Mouse (Mus musculus) erythroblast, embryonic 14.5 days (primary cell): Measurements from ENCODE around the gene Gk. TPM values are rescaled to one million over a fixed set of nuclear protein-coding genes. Genes with fewer than 3 reads are reported as not detected.

Experiments used
- H3K27me3 ChIP-seq: 2 replicates; pipeline ENCODE4 v1.6.1; 2012; ENCODE audit warnings: inconsistent platforms; ENCODE audit not compliant: control insufficient read depth
- H3K36me3 ChIP-seq: 2 replicates; pipeline ENCODE4 v1.6.1; 2012; ENCODE audit warnings: mild to moderate bottlenecking, inconsistent platforms; ENCODE audit not compliant: control insufficient read depth
- H3K4me1 ChIP-seq: 2 replicates; pipeline ENCODE4 v1.6.1; 2012; ENCODE audit warnings: inconsistent platforms; ENCODE audit not compliant: control insufficient read depth
- H3K4me3 ChIP-seq: replicated peaks from 2 replicates; pipeline ENCODE3; 2012; ENCODE audit warnings: moderate library complexity, mild to moderate bottlenecking, inconsistent platforms
- H3K9me3 ChIP-seq: 2 replicates; pipeline ENCODE4 v1.6.1; 2012; ENCODE audit warnings: low read length, inconsistent platforms, mixed read lengths; ENCODE audit not compliant: control insufficient read depth
- GATA1 ChIP-seq: IDR thresholded peaks from 2 replicates; pipeline ENCODE4 v1.6.1; 2012; ENCODE audit warnings: low read length, inconsistent platforms, mixed read lengths
- TAL1 ChIP-seq: IDR thresholded peaks from 3 replicates; pipeline ENCODE4 v1.6.1; 2012; ENCODE audit warnings: low read length, inconsistent platforms, mixed read lengths
- polyA plus RNA-seq: library from polyadenylated mRNA; stranded (reverse); fragments of >175 nt; gene quantifications from 2 replicates; pipeline ENCODE4 v1.2.3, GENCODE M21; 2012

The Gk gene
- polyA plus RNA-seq, 1 experiment = not detected

- Histone ChIP-seq H3K27me3 (no peaks in the 10 kb centered on the region), H3K9me3 (no peaks in the 10 kb centered on the region), H3K4me3 (no peak overlapping the region), H3K4me1 (no peaks in the 10 kb centered on the region), H3K36me3 (no peaks in the 10 kb centered on the region)
- TF ChIP-seq TAL1 (no peak), GATA1 (no peak)
Observed at GRCm38 (mm10) chrX:85768578-85768977, 8.0 kb downstream of the Gk start.

GRCm38 (mm10) chrX:85756005-85756404 is 20.6 kb downstream of the Gk start:
- TF ChIP-seq GATA1 (no peak), TAL1 (no peak)
- Histone ChIP-seq H3K4me1 (no peaks in the 10 kb centered on the region), H3K36me3 (no peaks in the 10 kb centered on the region), H3K9me3 (no peaks in the 10 kb centered on the region), H3K27me3 (no peaks in the 10 kb centered on the region), H3K4me3 (no peak overlapping the region)

- Histone ChIP-seq H3K4me3 (no peak overlapping the region), H3K9me3 (no peaks in the 10 kb centered on the region)
Observed at GRCm38 (mm10) chrX:85743837-85744236, 32.8 kb downstream of the Gk start.

GRCm38 (mm10) chrX:85733228-85733627 is 43.4 kb downstream of the Gk start:
- Histone ChIP-seq H3K4me3 (no peak overlapping the region), H3K9me3 (no peaks in the 10 kb centered on the region), H3K27me3 (no peaks in the 10 kb centered on the region), H3K36me3 (no peaks in the 10 kb centered on the region), H3K4me1 (no peaks in the 10 kb centered on the region)
- TF ChIP-seq GATA1 = no peak
- TF ChIP-seq TAL1 = no peak

More at GRCm38 (mm10) chrX:85743837-85744236, 32.8 kb downstream of the Gk start:
- Histone ChIP-seq H3K36me3 (no peaks in the 10 kb centered on the region), H3K27me3 (no peaks in the 10 kb centered on the region), H3K4me1 (no peaks in the 10 kb centered on the region)
- TF ChIP-seq GATA1 = no peak
- TF ChIP-seq TAL1 = no peak

- no peaks in the 10 kb centered on the region for H3K36me3 ChIP-seq
- no peaks in the 10 kb centered on the region for H3K27me3 ChIP-seq
- TF ChIP-seq GATA1 (no peak), TAL1 (no peak)
- no peaks in the 10 kb centered on the region for H3K9me3 ChIP-seq
- no peak overlapping the region for H3K4me3 ChIP-seq
- no peaks in the 10 kb centered on the region for H3K4me1 ChIP-seq
Observed at GRCm38 (mm10) chrX:85731133-85731938, 45.3 kb downstream of the Gk start.

GRCm38 (mm10) chrX:85721226-85721625 is 55.4 kb downstream of the Gk start:
- H3K9me3 ChIP-seq = no peaks in the 10 kb centered on the region
- H3K36me3 ChIP-seq = no peaks in the 10 kb centered on the region; the same call in 1 of the 2 replicates
- H3K27me3 ChIP-seq = no peaks in the 10 kb centered on the region
- no peaks in the 10 kb centered on the region for H3K4me1 ChIP-seq
- TF ChIP-seq GATA1 (no peak), TAL1 (no peak)
- H3K4me3 ChIP-seq = no peak overlapping the region

- no peak for TF ChIP-seq TAL1
- no peak for TF ChIP-seq GATA1
- H3K9me3 ChIP-seq = no peaks in the 10 kb centered on the region
- no peak overlapping the region for H3K4me3 ChIP-seq
- no peaks in the 10 kb centered on the region for H3K27me3 ChIP-seq
- no peaks in the 10 kb centered on the region for H3K4me1 ChIP-seq
- H3K36me3 ChIP-seq = no peaks in the 10 kb centered on the region; the same call in 1 of the 2 replicates
Observed at GRCm38 (mm10) chrX:85710399-85710798, 66.2 kb downstream of the Gk start.

GRCm38 (mm10) chrX:85705715-85706114 is 70.9 kb downstream of the Gk start:
- H3K4me3 ChIP-seq = no peak overlapping the region

GRCm38 (mm10) chrX:85683723-85684122 is 92.9 kb downstream of the Gk start:
- Histone ChIP-seq H3K36me3 (no peaks in the 10 kb centered on the region), H3K4me3 (no peak overlapping the region), H3K4me1 (no peaks in the 10 kb centered on the region), H3K27me3 (no peaks in the 10 kb centered on the region), H3K9me3 (no peaks in the 10 kb centered on the region)
- TF ChIP-seq TAL1 (no peak), GATA1 (no peak)

More at GRCm38 (mm10) chrX:85705715-85706114, 70.9 kb downstream of the Gk start:
- no peaks in the 10 kb centered on the region for H3K9me3 ChIP-seq
- TF ChIP-seq GATA1 = no peak
- no peak for TF ChIP-seq TAL1
- no peaks in the 10 kb centered on the region for H3K36me3 ChIP-seq
- no peaks in the 10 kb centered on the region for H3K4me1 ChIP-seq
- no peaks in the 10 kb centered on the region for H3K27me3 ChIP-seq
